Mouse (Mus musculus) intestine, embryonic 14.5 days (tissue): ENCODE results near the gene Gm15737. TPM values are rescaled to one million over a fixed set of nuclear protein-coding genes. Genes with fewer than 3 reads are reported as not detected.

Experiments
- ATAC-seq: fragments of 200-750 bp; cut with Nextera tagmentation; replicated peaks from 2 replicates; pipeline ENCODE4 v1.8.0; 2017; ENCODE audit warnings: low read depth, moderate number of reproducible peaks, moderate TSS enrichment, moderate library complexity; ENCODE audit not compliant: low FRiP score, low TSS enrichment
- DNase-seq: peaks from one replicate; pipeline ENCODE4 v3.0.0-alpha.2; 2018; ENCODE audit warnings: low spot score
- H3K27ac ChIP-seq: fragments of 300-500 bp; sonication (generic); 2 replicates; pipeline ENCODE4 v1.5.1; 2014; ENCODE audit warnings: low read depth, mild to moderate bottlenecking, control low read depth
- H3K27me3 ChIP-seq: fragments of 300-500 bp; sonication (generic); replicated peaks from 2 replicates; pipeline ENCODE4 v1.6.1; 2014; ENCODE audit warnings: low read length, control low read depth; ENCODE audit not compliant: control insufficient read depth, insufficient read depth
- H3K36me3 ChIP-seq: fragments of 300-500 bp; sonication (generic); 2 replicates; pipeline ENCODE4 v1.6.1; 2014; ENCODE audit warnings: low read length, control low read depth; ENCODE audit not compliant: control insufficient read depth, insufficient read depth
- H3K4me1 ChIP-seq: fragments of 300-500 bp; sonication (generic); replicated peaks from 2 replicates; pipeline ENCODE4 v1.6.1; 2014; ENCODE audit warnings: low read length, control low read depth, mixed read lengths; ENCODE audit not compliant: control insufficient read depth, insufficient read depth
- H3K4me2 ChIP-seq: fragments of 300-500 bp; sonication (generic); 2 replicates; pipeline ENCODE4 v1.6.1; 2014; ENCODE audit warnings: low read length
- H3K4me3 ChIP-seq: fragments of 300-500 bp; sonication (generic); 2 replicates; pipeline ENCODE4 v1.5.1; 2014; ENCODE audit warnings: low read depth, low read length, control low read depth, mixed read lengths
- H3K9ac ChIP-seq: fragments of 300-500 bp; sonication (generic); 2 replicates; pipeline ENCODE4 v1.6.1; 2014; ENCODE audit warnings: mild to moderate bottlenecking, low read length
- H3K9me3 ChIP-seq: fragments of 300-500 bp; sonication (generic); 2 replicates; pipeline ENCODE4 v1.6.1; 2016; ENCODE audit warnings: low read length, control low read depth; ENCODE audit not compliant: control insufficient read depth
- WGBS: fragments of 180-500 bp; shearing (Covaris S2); extraction: QIAGEN DNeasy Blood & Tissue Kit; methylation state at CpG from one replicate; pipeline ENCODE4 v1.1.7; 2014; 5-methylcytosine and 5-hydroxymethylcytosine counted together
- polyA plus RNA-seq: library from polyadenylated mRNA; unstranded; fragments of >200 nt; fragmentation: Nextera tagmentation; extraction: Ambion mirVana; gene quantifications from 2 replicates; pipeline ENCODE4 v1.2.1, GENCODE M21; 2014

The Gm15737 gene
- polyA plus RNA-seq, 1 experiment from 2014 or later, result 0.20 TPM

- peaks cover 10% of the 10 kb centered on the region; the same call in 1 of the 2 replicates for H3K36me3 ChIP-seq
- H3K27me3 ChIP-seq, result no peaks in the 10 kb centered on the region
- no peaks in the 10 kb centered on the region for H3K4me1 ChIP-seq
- H3K9me3 ChIP-seq, result no peaks in the 10 kb centered on the region
- WGBS, result 83% methylated on average over 3 of the region's 3 CpGs
- no peak for ATAC-seq
- H3K9ac ChIP-seq, result no peak overlapping the region
- no peak for DNase-seq
- no peak overlapping the region for H3K4me2 ChIP-seq
- H3K27ac ChIP-seq, result no peak overlapping the region
- H3K4me3 ChIP-seq, result no peak overlapping the region
Measured at GRCm38 (mm10) chr6:92910611-92911010, 41.5 kb downstream of the Gm15737 start.

- Histone ChIP-seq H3K4me3 (no peak overlapping the region), H3K36me3 (no peaks in the 10 kb centered on the region), H3K4me1 (0 out of 2 replicates have a peak, but pooled peaks cover 4% of the 10 kb centered on the region), H3K9ac (no peak overlapping the region), H3K27me3 (no peaks in the 10 kb centered on the region), H3K4me2 (no peak overlapping the region), H3K27ac (no peak overlapping the region), H3K9me3 (no peaks in the 10 kb centered on the region)
- WGBS, result 45% methylated on average over 10 of the region's 10 CpGs
- no peak for DNase-seq
- ATAC-seq, result no peak
Measured at GRCm38 (mm10) chr6:92920938-92921689, 52.0 kb downstream of the Gm15737 start.

- ATAC-seq (no peak), DNase-seq (no peak)
- no peak overlapping the region for H3K9ac ChIP-seq
- H3K36me3 ChIP-seq, result peaks cover 6% of the 10 kb centered on the region; the same call in 1 of the 2 replicates
- H3K27me3 ChIP-seq, result no peaks in the 10 kb centered on the region
- H3K4me2 ChIP-seq, result no peak overlapping the region
- no peaks in the 10 kb centered on the region for H3K9me3 ChIP-seq
- H3K4me1 ChIP-seq, result 0 out of 2 replicates have a peak, but pooled peaks cover 4% of the 10 kb centered on the region
- 31% methylated on average over 4 of the region's 4 CpGs for WGBS
- H3K27ac ChIP-seq, result no peak overlapping the region
- H3K4me3 ChIP-seq, result no peak overlapping the region
Measured at GRCm38 (mm10) chr6:92921843-92922242, 52.7 kb downstream of the Gm15737 start.

GRCm38 (mm10) chr6:92924536-92924935 is 55.4 kb downstream of the Gm15737 start:
- DNase-seq, result no peak
- H3K27ac ChIP-seq, result no peak overlapping the region

GRCm38 (mm10) chr6:92928261-92928660 is 59.1 kb downstream of the Gm15737 start:
- WGBS, result 77% methylated on average over 5 of the region's 5 CpGs
- Histone ChIP-seq H3K9me3 (no peaks in the 10 kb centered on the region), H3K4me2 (no peak overlapping the region), H3K36me3 (peaks cover 12% of the 10 kb centered on the region; the same call in 1 of the 2 replicates), H3K27me3 (no peaks in the 10 kb centered on the region), H3K27ac (no peak overlapping the region), H3K4me3 (no peak overlapping the region), H3K9ac (no peak overlapping the region), H3K4me1 (no peaks in the 10 kb centered on the region)
- DNase-seq, result no peak
- ATAC-seq, result no peak

More at GRCm38 (mm10) chr6:92924536-92924935, 55.4 kb downstream of the Gm15737 start:
- H3K27me3 ChIP-seq, result no peaks in the 10 kb centered on the region
- no peak overlapping the region for H3K4me3 ChIP-seq
- H3K9me3 ChIP-seq, result no peaks in the 10 kb centered on the region
- 0 out of 2 replicates have a peak, but pooled peaks cover 4% of the 10 kb centered on the region for H3K4me1 ChIP-seq
- no peak for ATAC-seq
- no peak overlapping the region for H3K4me2 ChIP-seq
- WGBS, result 68% methylated on average over 8 of the region's 8 CpGs
- peaks cover 6% of the 10 kb centered on the region; the same call in 1 of the 2 replicates for H3K36me3 ChIP-seq
- H3K9ac ChIP-seq, result no peak overlapping the region

Other genes with a start within 250 kb of the Gm15737 start
- 13.1 and 15.5 TPM in 2 replicates for gene Prickle2, start 163.2 kb upstream of the Gm15737 start, polyA plus RNA-seq
- gene A730049H05Rik, start 52.9 kb upstream of the Gm15737 start, polyA plus RNA-seq, result 0.24 and 0.42 TPM in 2 replicates
- 7.4 and 13.6 TPM in 2 replicates for gene Adamts9, start 74.1 kb downstream of the Gm15737 start, polyA plus RNA-seq